Mouse (Mus musculus) urinary bladder, postnatal 25 days (tissue): ENCODE results near the gene Map3k7.
"Not testable (repeated sequence)": the region's sequence is repeated elsewhere in the genome, so short reads cannot be mapped to it uniquely, and the experiment has no call there.

Experiments used
- DNase-seq: peaks from one replicate; pipeline ENCODE4 v3.0.0; 2022; ENCODE audit warnings: low spot score

The Map3k7 gene

DNA sequence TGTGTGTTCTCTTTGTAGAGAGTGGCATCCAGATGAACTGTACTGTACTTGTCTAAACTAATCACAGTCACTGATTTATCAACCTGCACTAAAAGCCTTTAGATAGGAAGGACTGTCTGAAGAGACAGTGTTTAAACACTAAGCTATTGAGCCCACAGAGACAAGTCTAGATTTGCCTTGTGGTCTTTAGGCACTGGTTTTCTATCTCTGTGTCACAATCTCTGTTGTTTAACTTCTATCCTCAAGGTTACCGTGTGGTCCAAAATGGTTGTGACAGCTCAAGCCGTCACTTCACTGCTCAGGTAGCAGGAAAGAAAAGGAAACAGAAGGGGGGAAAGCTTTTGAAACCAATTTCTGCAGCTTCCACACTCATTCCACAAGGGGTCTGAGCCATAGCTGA is 29.5 kb downstream of the Map3k7 start:
- DNase-seq: no peak

- DNase-seq: no peak
These were observed 30.0 kb downstream of the Map3k7 start for GRCm38 (mm10) chr4:31993865-31994264.

GRCm38 (mm10) chr4:32001498-32001897 is 37.6 kb downstream of the Map3k7 start:
- no peak for DNase-seq

DNA sequence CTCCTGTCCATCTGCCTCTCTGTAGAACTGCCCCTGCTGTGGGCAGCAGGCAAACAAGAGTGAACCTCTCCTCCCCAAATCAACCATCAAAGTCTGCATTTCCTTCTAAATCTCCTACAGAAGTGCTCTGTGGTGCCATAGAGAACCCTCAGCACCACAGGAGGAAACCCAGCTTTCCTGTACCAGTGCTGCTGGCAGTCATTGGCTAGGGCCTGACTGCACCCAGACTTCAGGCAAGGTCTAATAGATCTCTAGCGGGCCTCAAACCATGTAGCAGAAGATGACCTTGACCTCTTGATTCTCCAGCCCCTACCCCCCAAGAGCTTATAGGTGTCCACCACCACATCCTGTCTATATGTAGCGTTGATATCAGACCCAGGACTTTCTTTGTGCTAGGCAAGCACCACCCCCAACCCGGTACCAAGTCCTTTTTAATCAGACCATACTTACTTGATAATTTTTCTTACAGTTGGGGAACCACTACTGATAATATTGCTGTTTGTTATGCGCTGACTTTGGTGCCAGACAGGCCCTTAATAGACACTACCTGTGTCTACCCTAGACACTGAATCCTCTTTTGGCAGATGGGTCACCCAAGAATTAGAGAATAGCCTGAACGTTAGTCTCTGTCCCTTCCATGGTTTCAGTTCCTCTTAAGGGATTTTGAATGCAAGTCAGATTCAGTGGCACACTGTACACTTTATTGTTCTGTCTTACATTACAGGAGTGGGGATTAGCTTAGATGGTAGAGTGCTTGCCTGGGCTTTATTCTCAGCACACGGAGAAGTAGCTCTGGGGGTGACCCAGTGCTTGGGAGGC is 41.1 kb downstream of the Map3k7 start:
- DNase-seq: no peak

DNA sequence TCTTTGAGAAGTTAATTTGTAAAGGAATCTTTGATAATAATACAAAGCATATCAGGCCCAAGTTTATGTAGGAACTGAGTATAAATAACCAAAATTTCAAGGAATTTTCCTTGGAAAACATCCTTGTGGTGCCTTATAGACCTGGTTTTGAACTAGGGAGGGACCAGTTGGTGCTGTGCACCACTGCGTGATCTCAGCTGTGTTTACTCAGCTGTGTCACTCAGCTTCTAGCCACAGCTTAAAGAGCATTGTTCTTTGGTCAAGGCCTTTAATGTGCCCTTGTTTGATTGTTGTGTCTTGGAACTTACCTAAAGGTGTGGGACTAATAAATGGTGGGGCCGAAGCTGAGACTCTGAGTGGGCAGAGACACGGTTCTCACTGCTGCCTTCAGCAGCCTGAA is 43.3 kb downstream of the Map3k7 start:
- DNase-seq: no peak

DNA sequence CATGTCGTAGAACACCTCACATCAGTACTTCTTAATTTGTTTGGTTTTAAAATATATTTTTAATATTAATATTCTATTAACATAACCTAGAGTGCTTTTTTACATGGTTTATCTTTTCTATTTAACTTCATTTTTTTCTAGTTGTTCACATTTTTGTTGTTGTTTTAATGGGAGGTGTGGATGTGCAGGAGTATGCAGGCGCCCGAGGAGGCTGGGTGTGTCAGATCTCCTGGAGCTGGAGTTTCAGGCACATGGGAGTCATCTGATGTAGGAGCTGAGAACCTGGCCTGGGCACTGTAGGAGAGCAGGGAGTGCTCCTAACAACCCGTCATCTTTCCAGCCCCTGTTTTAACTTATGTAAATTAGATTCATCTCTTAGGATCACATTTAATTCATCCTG is 44.2 kb downstream of the Map3k7 start:
- no peak for DNase-seq

GRCm38 (mm10) chr4:32010808-32011207 is 46.9 kb downstream of the Map3k7 start:
- DNase-seq: no peak

DNA sequence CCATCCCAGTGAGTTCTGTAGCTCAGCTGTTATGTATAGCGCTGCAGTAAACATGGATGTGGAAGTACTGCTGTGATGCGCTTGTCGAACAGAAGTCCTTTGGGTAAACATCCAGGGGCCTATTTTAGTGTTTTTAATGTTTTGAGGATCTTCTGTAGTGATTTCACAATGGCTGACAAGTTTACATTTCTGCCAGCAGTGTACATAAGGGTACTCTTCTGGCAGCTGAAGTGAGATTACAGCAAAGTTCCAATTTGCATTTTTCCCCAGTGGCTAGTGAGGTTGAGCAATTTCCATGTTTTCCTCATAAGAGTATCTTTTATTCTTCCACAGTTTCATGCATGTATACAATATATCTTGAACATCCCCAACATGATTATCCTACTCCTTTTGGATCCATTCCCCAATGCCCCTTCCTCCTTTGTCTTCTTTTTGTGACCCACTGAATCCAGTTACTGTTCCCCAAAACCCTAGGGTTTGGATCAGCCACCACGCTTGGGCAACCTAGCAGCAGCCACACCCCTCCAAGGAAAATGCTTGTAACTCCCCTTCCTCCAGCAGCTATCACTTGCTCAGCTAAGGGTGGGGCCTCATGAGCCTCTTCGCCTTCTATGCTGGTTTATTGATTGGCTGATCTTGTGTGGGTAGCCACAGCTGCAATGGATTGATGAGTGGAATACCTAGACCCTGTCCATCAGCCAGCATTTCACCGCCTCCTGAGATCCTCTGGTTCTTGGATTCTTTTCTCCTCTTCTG is 47.5 kb downstream of the Map3k7 start:
- DNase-seq: no peak

DNA sequence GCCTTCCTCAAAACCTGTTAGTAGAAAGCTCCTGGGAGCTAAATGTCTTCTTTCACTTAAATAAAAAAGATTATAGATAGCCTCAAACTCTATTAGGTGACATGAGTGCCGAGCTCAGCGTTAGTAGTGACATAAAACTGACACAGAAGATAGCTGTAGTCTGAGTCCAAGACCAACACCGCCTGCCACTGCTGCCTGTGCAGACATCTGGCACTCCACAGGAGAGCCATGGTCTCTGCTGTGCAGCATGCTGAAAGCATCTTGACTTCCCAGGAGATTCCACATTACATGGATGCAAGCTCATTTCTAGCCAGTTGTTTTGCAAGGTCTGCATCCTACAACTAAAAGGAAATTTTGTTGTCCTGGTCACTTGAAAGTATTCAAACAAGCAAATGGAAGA is 57.2 kb downstream of the Map3k7 start:
- DNase-seq: no peak

- DNase-seq: no peak
These were observed 58.4 kb downstream of the Map3k7 start for GRCm38 (mm10) chr4:32022321-32022720.

DNA sequence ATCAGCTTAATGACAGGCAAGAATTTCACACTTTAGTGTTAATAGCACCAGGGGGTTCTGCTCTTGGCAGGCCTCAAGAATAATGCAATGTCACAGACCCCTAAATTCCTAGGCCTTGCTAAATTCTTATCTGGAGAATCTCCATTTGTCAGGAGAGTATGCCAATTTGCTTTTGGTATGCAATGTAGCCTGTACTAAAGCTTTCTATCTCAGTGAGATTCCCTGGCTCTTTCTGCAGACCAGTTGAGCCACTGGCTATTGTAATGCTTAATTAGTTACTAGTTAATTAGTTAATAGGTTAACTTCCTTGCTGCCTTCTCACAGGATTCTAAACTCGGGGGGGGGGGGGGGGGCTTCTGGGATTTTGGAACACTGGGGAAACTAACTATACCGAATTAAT is 60.3 kb downstream of the Map3k7 start:
- not testable (repeated sequence) for DNase-seq

GRCm38 (mm10) chr4:32025105-32025504 is 61.2 kb downstream of the Map3k7 start:
- no peak for DNase-seq

- DNase-seq: no peak
These were observed 63.2 kb downstream of the Map3k7 start for GRCm38 (mm10) chr4:32027094-32027493.

DNA sequence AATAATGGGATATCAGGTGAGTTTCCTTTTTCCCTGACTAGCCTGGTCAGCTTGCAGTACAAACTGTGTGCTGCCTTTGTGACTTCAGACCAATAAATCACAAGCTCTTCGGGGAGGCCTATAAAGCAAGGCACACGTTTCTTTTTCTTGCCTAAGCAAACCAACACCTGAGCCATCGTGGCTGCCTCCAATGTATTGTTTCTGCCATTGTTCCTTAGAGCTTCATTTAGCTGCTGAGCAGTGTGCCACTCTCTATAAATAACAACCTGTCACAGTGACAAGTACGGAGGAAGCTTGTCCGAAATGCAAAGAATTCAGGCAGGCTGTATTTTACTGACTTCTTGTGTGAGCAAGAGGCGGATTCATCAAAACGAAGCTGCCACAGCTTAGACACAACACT is 73.4 kb downstream of the Map3k7 start:
- no peak for DNase-seq

DNA sequence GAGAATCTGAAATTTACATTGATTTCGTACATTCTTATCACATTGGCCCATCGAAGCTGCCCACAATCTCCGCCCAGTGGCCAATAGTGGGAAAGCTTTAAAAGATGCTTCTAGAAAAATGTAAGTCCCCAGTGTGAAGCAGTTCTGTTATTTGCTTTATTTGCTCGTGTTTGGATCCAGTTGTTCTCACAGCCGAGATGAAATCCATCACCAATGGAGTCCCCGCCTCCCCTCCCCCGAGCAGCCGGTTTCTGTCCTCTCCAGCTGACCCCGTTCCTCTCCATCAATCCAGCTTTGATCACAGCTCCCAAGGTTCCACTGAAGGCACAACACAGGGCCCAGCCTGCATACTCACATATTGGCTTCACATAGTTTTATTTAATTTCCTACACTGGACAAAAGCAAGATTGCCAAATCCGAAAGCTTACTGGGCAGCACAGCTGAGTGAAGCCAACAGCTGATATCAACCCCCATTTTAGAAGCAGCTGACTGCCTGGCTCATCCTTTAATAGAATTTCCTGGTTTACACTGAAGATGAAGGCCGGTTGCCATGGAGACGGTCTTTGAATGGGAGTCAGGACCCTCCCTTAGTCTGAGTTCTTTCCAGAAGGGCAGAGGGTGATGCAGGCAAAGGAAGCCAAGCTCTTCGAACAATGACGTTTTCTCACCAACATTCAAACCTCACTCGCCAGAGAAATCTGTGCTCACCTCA is 78.0 kb downstream of the Map3k7 start:
- no peak for DNase-seq

- DNase-seq: no peak
These were observed 81.3 kb downstream of the Map3k7 start for GRCm38 (mm10) chr4:32045234-32045633.

GRCm38 (mm10) chr4:32049824-32050223 is 85.9 kb downstream of the Map3k7 start:
- no peak for DNase-seq

GRCm38 (mm10) chr4:32053171-32053570 is 89.3 kb downstream of the Map3k7 start:
- DNase-seq: no peak

DNA sequence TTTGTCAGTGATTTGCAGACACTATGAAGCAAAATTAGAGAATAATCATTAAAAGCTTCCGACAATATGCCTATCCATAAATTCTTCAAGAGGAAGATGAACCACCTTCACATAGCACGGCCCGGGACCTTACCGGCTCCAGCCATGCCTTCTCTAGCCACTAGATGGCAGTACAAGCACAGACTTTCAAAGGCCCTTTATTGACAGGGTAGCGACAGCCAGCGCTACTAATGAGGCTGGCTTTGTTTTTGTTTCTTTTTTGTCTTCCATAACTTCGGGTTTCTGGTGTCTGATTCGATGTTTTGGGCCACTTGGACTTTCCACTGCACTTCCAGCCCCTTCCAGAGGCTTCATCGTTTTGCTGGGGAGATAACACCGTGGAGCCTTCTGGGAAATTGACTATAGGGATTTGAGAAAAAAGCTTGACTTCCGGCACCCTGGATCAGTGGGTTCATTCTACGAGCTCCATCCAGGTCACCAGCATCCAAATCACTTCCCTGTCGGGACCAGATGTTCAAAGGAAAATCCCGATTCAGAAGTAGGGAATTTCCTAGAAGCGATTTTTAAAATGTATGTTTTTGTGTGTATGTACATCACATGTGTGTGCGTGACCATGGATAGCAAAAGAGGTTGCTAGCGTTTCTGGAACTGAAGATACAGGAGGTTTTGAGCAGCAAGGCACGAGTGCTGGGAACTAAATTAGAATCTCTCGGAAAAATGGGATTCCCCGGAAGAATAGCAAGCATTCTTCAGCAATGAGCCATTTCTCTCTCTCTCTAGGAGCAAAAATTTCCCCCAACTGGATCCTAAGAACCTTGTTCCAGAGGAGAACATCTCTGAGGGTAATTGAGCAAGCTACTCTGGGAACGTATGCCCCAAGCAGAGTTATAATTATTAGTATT is 91.5 kb downstream of the Map3k7 start:
- peak; percentile 77 for DNase-seq

DNA sequence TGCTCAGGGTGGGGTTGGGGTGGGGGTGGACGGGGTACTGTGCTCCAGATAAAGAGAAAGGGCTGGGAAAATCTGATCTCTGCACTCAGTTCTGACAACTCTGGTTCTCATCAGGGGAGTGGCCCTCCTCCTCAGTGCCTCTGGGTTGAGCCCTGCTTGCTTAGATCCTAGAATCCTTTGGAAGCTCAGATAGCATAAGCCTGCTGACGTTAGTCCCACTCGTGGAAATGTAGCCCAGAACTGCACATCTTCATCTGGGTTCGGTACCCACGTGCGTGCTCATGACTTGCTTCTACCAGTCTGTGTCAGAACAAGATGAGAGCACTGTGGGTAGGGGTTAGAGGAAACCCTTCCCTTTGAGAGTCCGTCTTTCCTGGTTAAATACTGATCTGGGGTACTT is 92.5 kb downstream of the Map3k7 start:
- DNase-seq: no peak

GRCm38 (mm10) chr4:32057102-32057501 is 93.2 kb downstream of the Map3k7 start:
- DNase-seq: no peak

- no peak for DNase-seq
These were observed 96.8 kb downstream of the Map3k7 start for GRCm38 (mm10) chr4:32060686-32061085.
